Mouse (Mus musculus) layer of hippocampus, adult 8-10 months (tissue): ENCODE measurements around the gene Khdc1c. TPM values are rescaled to one million over a fixed set of nuclear protein-coding genes. Genes with fewer than 3 reads are reported as not detected.
"Not testable (repeated sequence)": the region's sequence is repeated elsewhere in the genome, so short reads cannot be mapped to it uniquely, and the experiment has no call there.

Experiments used
- DNase-seq, 2 experiments: peaks; one replicate each; pipeline ENCODE4 v3.0.0; 2022; ENCODE audit warnings: low spot score in 2 of 2
- total RNA-seq, 4 experiments: library from RNA; stranded (reverse); gene quantifications; 2 replicates each; pipeline ENCODE4 v1.2.4; 2022

The Khdc1c gene
- not detected for total RNA-seq

DNA sequence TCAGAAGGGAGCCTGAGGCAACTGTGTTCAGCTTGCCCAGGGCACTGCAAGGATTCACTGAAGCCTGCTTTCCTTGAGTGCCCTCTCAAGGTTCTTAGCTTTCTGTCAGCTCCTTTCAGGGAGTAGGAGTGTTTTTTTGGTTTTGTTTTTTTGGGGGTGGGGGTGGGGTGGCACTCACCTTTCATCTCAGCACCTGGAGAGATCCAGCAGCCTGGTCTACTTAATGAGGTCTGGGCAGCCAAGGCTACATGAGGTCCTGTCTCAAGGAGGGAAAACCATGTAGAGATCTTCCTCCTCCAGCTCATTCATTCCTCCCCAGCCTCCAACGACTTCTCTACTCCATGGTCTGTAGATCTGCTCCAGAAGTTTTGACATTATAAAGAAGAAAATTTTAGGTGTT is at the start of gene Khdc1c:
Khdc1c (plus strand) TSS at position 301 of the 400 bp plus-strand sequence.
- not testable (repeated sequence) for DNase-seq

DNA sequence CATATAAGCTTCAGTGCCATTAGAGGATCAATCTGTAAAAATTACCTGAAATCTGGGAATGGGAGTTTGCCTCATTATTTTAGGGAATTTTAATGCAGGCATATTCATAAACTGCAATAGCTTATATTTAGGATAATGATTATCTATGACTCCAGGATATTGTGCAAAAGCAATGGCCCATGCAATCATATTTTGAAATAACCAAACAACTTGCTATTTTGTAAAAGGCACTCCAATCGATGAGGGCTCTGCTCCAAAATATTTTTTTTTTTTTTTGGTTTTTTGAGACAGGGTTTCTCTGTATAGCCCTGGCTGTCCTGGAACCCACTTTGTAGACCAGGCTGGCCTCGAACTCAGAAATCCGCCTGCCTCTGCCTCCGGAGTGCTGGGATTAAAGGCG is 47.9 kb upstream of the Khdc1c start:
- DNase-seq, result not testable (repeated sequence)

DNA sequence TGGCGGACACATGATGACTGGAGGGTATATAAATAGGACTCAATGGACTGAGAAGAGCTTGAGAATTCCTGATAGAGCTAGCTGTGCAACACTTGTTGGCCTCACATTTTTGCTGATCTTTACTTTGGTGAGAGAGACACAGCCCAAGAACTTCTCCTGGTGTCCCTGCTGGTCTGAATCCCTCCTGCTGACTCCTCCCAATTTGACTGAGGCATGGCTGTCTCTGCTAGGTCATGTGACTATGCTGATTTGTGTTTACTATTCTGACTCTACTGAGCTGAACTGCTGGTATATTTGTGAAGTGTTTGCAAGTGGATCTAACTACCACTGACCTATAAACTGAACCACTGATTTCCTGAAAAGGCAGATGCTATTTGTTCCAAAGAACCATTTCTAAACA is 46.5 kb upstream of the Khdc1c start:
- DNase-seq, result no peak

DNA sequence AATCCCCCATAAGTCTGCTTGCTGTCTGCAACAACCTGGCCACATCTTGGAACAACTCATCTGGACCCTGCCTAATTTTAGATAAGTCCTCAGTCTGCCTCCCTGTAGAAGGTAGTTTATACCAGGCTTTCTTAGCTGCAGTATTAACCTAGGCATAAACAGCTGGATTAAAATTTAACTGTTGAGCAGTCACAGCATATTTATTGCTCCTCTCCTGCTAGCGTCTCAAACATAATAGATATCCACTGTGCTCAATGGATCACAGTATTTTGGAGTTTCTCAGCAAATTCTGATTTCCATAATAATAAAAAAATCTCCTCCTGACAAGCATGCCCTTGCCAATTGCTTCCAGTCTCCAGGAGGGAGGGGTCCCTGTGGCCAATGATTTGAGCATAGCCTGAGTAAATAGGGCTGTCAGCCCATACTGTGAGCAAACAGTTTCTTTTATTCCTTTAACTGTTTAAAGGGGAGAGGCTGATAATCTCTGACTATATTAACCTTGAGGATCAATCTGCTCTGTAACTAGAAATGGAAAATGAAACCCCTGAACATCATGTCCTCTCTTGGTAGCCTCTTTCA is 44.0 kb upstream of the Khdc1c start:
- DNase-seq, result no peak

DNA sequence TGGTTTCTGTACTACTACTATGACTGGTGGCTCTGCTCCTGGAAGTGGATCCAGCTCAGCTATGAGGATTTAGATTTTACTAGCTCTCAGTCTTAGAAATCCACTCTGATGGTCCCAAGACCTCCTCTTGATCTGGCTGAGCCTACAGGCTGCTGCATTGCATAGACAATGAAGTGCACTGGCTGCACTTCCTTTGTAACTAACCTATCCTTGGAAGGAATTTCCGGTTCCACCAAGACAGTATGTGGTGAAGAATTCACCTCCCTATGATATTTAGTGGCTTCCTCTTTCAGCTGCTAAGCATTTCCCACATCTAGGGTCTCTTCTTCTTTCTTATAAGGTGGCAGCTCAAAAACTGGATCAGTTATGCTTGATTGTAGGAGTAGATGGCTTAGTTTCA is 43.5 kb upstream of the Khdc1c start:
- DNase-seq, result no peak

DNA sequence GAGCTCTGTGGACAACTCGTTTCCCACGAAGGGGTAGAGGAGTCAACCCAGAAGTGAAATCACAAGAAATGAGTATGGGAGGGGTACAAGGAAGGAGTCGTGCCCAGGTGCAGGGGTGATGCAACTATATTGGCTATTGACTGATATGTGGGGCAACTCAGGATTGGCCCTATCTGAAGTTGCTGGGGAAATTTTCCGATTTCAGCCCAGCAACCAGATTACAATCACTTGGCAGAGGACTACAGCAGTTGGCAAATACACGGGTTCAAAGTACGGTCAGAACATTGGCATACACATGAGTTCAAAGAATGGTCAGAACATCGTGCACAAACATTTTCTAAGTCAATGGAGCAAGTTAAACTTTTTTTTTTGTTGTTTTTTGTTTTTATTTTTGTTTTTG is 41.4 kb upstream of the Khdc1c start:
- no peak for DNase-seq

DNA sequence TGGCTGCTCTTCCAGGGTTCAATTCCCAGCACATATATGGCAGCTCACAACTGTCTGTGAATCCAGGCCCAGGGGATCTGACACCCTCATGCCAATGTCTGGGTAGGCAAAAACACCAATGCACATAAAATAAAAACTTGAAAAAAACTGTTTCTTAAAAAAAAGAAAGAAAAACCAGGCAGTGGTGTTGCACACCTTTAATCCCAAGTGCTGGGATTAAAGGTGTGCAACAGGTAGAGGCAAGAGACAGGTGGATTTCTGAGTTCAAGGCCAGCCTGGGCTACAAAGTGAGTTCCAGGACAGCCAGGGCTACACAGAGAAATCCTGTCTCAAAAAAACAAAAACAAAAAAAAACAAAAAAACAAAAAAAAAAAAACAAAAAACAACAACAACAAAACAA is 37.0 kb upstream of the Khdc1c start:
- DNase-seq, result not testable (repeated sequence)

DNA sequence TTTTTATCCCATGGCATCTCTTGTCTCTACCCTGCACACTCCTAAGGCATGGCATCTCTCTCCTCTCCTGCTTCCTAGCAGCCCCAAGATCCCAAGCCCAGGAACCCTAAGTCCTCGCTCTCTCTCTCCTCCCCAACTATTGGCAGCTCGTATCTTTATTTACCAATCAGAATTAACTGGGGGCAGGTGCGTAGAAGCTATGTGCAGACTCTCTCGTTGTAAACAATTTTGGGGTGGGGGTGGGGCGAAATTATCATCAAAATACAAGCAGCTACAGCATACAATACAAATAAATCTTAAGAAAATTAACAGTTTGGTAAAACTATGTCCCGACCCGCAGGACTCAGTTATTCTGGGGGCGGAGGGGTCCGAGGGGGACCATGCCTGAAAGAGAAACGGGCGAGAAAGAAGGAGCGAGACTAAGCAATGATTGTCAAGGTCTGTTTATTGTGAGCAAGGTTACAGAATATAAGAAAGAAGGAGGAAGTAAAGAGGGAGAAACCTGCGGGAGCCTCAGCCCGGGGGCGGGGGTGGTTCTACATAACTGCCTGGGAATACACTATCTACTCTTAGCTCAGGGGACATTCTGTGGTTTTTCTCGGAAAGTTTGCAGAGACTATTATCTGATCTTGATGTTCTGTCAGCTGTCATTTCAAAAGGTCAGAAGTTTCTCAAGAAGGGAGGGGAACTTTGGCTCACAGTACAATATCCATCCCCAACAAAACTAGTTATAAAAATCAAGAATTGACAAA is 34.7 kb upstream of the Khdc1c start:
- no peak for DNase-seq

DNA sequence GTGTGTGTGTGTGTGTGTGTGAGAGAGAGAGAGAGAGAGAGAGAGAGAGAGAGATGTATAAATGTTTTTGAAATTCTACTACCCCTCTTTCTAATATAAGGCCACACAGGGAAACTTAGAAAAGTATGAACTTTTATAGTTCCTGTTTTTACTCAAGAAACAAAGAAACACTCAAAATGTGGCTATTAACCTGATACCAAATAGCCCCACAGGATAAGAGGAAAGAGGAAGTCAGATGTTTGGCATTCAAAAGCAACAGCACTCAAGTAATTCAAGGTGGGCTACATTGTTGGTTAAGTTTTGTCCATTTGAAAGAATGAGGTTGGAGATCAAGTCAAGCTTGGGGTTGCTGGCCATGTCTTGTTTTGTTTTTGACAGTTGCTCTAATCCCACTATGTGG is 32.3 kb upstream of the Khdc1c start:
- no peak for DNase-seq

DNA sequence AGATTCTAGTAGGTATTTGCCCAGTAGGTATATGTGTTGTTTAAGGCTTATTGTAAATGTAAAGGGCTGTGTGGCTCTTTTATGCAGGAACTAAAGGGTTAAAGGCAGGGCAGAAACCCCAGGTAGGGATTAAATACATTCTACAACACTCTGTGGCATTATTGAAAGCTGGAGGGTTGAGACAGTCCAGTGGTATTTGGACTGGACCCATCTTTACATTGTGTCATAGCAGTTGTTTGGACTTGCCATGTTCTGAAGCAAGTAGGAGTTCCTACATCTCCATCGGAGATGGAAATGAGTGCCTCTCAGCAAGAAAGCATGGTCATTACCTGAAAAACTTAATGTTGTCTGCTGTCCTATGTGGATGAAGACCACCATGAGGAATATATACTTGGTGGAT is 27.4 kb upstream of the Khdc1c start:
- no peak for DNase-seq

DNA sequence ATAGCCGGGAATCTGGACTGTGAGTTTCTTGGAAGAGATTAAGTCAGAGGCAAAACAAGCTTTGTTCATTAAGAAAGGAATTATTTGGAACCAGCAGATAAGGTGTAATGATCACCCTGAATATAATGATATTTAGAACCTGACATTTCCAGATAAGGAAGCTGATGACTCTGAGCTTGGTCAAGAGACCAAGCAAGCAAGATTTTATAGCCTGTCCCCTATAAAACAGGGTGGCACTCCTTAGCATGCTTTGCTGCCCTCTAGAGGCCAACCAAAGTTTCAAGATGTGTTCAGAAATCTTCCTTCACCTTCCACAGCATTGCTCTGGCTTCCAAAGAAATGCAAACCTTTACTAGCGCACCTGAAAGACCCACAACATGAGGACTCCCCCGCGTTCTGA is 23.9 kb upstream of the Khdc1c start:
- peak; percentile 14 to 53 for DNase-seq

DNA sequence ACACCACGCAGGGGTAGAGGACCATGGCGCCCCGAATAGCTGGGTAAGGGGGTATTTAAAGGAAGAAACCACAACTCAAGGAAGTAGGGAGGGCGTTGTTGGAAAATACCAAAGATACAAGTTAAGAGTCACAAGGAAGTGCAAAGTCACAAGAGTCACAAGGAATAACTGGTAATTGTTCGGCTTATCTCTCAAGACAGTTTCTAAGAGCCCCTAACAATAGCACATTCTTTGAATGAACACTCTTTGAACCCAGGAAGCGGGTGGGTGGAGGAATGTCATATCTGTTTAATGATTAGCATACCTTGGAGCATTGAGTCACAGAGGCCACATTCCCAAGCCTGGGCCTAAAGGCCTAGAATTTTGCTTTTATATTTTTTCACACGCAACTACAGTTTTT is 23.4 kb upstream of the Khdc1c start:
- not testable (repeated sequence) for DNase-seq

DNA sequence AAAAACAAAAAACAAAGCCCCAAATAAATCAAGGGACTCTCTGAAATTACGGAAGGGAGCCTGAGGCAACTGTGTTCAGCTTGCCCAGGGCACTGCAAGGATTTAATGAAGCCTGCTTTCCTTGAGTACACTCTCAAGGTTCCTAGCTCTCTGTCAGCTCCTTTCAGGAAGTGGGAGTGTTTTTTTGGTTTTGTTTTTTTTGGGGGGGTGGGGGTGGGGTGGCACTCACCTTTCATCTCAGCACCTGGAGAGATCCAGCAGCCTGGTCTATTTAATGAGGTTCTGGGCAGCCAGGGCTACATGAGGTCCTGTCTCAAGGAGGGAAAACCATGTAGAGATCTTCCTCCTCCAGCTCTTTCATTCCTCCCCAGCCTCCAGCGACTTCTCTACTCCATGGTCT is 18.8 kb upstream of the Khdc1c start, which contains the start of gene Khdc1a:
Khdc1a (plus strand) TSS at position 301 of the 400 bp plus-strand sequence.
- DNase-seq, result no peak

DNA sequence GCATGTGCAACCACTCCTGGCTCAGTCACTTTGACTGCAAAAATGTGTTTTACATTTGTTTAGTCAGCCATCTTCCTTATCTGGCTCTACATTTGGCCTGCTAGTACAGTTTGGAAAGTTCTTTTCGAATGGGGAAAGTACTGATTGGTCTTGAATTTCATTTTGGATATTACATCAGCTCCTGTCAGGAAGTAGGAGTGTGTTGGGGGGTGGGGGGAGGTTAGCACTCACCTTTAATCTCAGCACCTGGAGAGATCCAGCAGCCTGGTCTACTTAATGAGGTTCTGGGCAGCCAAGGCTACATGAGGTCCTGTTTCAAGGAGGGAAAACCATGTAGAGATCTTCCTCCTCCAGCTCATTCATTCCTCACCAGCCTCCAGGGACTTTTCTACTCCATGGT is 15.1 kb downstream of the Khdc1c start, which contains the start of gene Khdc1b:
Khdc1b (plus strand) TSS at position 301 of the 400 bp plus-strand sequence.
- DNase-seq, result no peak

DNA sequence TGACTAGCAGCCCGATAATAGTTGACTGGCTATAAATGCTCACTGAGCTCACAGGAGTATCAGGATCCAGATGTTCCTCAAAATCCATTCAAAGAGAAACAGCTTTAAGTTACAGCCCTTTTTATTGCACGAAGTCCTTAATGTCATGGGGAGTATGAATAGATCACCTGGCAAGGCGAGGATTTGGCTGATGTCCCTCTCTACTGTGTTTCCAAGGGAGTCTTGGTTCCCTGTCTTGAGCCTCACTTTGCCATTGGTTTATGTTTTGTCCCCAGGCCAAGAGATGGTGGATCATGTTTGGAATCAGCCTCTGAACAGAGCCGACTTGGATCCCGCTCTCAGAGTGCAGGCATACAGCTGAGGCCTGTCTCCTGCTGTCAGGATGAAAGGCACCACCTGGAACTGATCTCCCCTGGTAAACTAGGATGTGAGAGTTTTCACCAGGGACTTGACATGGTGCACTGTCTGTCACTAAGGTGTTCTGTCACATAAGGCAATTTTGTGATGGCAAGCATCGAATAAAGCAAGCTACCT is 23.1 kb downstream of the Khdc1c start:
- DNase-seq, result no peak

DNA sequence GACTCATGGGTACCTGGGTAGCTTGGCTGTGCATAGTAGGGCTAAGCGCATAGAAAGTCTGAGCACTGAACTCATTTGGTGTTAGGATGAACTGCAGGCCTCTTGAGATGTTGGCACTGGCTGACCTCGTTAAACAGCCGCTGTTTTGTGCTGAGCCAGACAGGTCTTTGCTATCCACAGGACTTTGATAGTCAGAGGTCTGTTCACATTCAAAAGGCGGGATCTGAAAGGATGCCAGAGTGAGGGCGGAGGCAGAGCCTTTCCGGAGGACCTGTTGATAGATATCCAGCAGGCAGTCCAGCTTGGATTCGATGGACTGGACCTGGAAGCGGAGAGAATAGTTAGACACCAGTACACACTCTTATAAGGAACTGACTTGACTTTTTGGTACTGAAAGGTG is 34.7 kb downstream of the Khdc1c start:
- DNase-seq, result no peak

DNA sequence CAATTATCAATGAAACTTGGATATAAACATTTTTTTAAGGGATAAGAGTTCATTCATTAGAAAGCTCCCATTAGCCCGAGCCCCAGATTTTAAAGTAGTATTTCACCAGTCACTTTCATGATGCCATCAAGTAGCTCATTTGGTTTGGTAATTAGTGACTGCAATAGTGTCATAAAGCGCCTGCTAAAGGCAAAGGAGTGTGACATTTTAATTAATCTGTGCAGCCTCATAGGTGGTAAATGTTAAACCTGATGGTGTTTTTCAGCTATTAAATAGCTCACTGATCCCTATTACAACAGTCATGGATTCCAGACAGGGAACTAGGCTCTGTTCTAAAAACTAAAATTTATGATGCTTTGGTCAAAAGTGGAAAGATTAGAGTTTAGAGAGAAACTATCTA is 39.1 kb downstream of the Khdc1c start:
- DNase-seq, result no peak

DNA sequence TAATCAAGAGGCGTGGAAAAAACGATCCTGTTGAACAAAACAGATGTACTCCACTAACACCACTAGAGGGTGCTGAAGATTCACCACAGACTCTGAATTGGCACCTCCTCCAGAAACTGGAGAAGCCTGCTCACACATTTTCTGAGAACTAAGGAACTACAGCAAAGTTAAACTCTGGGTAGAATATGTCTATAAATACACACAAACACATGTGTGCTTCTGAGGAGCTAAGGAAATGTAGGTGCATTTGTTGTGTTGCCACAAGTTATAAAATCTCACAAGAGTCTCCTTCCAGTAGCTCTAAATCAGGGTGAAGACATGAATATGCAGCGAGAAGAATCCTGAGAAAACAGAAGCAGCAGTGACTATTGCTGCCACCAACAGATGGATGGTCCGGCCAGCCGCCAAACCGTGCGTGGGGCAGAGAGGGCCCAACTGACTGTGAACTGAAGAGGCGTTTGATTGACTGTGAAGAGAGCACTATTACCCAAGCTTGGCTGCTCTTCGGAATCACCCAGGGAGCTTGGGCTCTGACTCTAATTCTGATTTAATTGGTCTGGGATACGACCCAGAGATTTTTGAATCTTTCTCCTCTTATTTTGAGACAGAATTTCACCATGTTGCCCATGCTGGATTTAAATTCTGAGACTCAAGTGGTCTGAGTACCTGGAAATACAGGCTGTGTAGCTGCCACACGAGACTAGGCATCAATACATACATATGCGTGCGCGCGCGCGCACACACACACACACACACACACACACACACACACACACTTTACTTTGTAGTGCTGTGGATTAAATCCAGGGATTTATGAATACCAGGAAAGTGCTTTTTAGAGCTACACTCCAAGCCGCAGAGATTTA is 43.4 kb downstream of the Khdc1c start:
- DNase-seq, result peak; percentile 62 to 68

DNA sequence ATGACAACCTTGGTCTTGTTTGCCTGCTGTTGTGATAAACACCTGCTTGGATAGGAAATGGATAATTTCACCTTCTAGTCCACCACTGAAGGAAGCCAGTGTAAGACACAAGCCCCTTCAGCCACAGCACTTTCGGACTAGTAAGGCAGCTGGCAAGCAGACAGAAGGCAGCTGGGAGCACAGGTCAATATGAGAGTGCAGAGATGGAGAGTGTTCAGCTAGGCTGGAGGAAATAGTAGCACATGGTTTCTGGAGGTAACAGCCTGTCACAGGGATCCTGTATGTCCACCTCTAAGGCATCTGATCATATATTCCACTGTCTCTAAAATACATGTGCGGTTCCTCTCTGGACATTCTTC is 44.0 kb downstream of the Khdc1c start:
- DNase-seq, result no peak

DNA sequence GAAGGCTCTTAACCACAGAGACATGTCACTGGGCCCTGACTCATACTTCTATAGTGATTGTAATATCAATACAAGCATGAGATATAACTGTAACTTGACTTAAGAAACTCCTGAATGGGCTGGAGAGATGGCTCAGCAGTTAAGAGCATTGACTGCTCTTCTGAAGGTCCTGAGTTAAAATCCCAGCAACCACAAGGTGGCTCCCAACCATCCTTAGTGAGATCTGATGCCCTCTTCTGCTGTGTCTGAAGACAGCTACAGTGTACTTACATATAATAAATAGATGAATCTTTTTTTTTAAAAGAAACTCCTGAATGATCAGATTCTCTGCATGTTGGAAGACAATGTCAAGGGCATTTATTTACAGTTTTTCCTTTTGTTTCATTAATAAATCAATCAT is 51.2 kb downstream of the Khdc1c start:
- DNase-seq, result peak in 1 of 2 experiments; percentile 13
